Mouse (Mus musculus) fat pad, adult 2 months (tissue): ENCODE results near the gene 1110004F10Rik.
"Not testable (repeated sequence)": the region's sequence is repeated elsewhere in the genome, so short reads cannot be mapped to it uniquely, and the experiment has no call there.

Experiments
- DNase-seq: peaks from one replicate; pipeline ENCODE4 v3.0.0-alpha.2; 2011; ENCODE audit warnings: low read depth, low spot score; ENCODE audit errors: extremely low read depth

1110004F10Rik gene

DNA sequence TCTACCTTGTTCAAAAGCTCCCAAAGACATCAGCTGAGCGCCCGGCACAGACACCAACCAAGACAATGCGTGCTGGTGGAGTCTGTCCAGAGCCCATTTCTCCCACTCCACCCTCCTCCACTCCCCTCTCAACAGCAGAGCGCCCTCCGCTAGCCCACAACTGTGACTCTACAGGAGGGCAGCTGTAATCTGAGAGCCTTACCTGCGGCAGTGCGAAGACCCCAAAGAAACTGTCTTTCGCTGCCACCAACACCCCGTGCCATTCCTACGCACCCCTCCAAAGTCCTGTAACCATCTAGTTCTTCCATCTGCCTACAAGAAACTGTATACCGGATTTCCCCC is at the start of gene 1110004F10Rik:
TSS of gene 1110004F10Rik (plus strand) at position 202 of the 342 bp plus-strand sequence.
- DNase-seq, result no peak

DNA sequence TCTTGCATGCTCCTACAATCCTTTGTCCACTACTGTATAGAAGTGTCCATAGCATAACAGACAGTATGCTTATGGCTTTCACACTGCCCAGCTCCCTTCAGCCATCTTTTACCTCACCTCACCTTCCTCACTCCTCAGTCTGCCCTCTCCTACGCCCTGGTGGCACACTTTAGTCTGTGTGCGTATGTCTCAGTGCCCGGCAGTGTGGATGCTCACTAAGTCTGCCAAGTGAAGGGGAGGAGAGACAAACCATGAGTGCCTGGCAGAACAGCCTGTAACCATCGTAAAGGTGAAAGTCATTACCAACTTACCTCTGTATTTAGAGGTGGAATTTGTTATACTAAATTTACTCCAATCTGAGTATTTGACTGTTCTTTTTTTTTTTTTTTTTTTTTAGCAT is 36.5 kb upstream of the 1110004F10Rik start:
- no peak for DNase-seq

GRCm38 (mm10) chr7:116029991-116030390 is 9.2 kb upstream of the 1110004F10Rik start:
- DNase-seq, result no peak

DNA sequence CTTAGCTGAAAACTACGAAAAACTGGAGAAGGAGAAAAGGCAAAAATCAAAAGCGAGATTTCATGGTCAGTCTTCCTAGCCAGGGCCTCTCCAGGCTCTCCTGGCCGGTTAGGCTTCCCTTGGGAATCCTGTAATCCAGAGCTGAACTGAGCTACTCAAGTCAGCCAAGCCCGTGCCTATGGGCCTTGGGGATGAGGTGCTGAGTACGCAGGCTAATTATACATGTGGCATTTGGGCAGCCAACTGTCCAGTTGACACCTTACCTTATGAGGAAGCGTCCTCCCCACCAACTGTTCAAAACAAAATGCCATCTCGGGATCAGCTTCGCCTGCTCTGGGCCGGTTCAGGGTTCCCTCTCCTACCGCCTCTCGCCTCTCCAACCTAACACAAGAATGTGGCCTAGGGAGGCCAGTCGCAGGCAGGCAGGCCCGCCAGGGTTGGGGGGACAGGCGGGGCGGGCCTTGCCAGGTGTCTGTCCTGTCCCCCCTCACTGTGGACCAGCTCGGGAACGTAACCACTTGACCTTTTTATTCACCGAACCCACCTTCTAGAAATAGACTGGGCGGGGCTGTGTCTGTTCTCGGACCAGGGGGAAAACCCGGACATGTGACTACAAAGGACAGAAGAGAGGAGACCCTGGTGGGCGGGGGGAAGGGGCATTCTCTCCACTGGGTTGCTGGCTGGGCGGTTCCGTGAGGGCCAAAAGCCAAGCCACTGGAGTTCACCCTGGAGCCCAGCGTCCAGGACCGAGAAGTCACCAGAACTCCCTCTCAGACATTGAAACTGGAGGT is 8.4 kb upstream of the 1110004F10Rik start:
- no peak for DNase-seq

- DNase-seq, result no peak
Measured at GRCm38 (mm10) chr7:116031388-116031717, 7.8 kb upstream of the 1110004F10Rik start.

GRCm38 (mm10) chr7:116031718-116032595 is 7.2 kb upstream of the 1110004F10Rik start:
- DNase-seq, result no peak

DNA sequence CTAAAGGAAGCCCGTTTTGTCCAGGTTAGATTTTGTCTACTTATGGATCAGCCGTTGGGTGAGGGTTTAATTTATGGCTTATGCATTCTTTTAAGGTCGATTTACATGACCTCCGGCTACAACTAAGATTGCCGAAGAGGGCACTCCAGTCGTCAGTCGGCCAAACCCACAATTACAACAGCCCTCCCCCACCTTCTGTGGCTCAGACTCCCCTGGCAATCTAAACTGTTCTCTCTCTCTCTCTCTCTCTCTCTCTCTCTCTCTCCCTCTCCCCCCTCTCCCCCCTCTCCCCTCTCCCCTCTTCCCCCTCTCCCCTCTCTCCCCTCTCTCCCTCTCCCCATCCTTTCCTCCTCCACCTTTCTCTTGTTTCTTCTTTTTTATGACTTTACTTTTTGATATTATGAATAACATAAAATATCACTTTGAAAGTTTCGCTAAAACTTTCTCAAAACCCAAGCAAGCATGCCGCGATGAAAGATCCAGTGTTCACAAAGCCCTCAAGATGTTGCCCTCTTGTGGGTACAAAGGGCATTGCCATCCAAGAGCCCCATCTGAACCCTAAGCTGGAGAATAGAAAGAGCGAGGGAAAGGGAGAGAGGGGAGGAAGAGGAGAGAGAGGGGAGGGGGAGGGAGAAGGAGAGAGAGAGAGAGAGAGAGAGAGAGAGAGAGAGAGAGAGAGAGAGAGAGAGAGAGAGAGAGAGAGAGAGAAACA is 6.4 kb upstream of the 1110004F10Rik start:
- DNase-seq, result no peak

- no peak for DNase-seq
Measured at GRCm38 (mm10) chr7:116033371-116034241, 5.6 kb upstream of the 1110004F10Rik start.

GRCm38 (mm10) chr7:116034282-116034758 is 4.9 kb upstream of the 1110004F10Rik start:
- DNase-seq, result no peak

GRCm38 (mm10) chr7:116035504-116035903 is 3.7 kb upstream of the 1110004F10Rik start:
- DNase-seq, result no peak

GRCm38 (mm10) chr7:116036591-116037555 is 2.3 kb upstream of the 1110004F10Rik start:
- no peak for DNase-seq

GRCm38 (mm10) chr7:116038024-116038423 is 1.2 kb upstream of the 1110004F10Rik start:
- no peak for DNase-seq

DNA sequence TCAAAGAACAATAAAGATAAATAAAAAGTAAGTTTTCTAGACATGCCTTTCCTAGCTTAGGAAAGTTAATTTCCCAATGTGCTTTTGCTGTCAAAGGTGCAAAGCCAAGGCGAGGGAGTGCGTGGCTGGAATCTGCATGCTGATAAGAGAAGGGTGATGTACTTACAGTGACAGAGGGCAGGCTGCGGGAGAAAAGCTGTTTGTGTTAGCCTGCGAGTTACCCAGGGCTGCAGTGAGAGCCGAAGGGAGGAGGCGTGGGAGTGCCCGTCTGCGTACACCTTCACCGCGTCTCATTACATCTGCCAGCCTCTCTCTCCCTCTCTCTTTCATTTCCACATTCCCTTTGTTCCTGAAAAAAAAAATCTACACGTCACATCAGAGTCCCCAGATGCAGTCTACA is 686 bp upstream of the 1110004F10Rik start, which contains the start of gene Sox6:
TSS of gene Sox6 (minus strand) at position 286 of the 400 bp plus-strand sequence.
- no peak for DNase-seq

DNA sequence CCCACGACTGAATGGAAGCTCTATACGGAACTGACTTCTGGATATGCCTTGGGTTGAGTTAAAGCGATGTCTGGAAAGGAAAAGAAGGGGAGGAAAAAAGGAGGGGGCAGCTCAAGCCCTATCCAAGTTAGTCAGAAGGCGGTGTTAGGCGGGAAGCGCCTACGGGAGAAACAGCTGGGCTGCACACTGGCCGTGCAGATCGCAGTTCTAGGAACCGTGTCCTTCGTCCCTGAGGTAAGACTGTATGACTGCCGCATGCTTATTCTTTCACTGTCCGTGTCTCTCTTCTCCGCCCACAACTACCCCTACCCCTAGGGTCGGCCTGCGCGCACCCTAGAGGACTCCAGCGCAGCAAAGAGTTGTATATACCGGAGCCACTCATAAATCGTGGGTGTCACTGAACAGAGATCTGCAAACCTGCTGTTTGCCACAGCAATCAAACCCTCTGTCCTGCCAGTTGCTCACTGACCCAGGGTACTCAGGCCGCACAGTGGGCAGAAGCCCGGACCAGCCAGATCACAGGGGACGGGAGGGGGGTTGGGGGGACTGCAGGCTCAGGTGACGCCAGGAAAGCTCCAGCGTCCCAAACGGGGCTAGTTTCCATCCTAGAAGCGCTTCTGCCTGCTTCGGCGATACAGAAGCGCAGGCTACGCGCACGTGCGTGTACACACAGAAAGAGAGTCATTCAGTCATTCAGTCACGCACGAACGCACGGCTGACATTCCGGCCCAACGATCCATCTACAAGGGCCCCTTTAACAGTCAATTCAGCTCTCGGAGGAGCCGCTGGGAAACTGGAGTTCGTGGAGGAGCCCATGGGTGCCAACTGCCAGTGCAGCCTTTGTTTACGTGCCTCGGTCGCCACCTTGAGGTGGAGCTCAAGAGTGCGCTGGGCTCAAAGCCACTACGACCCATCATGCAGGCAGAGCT is 605 bp downstream of the 1110004F10Rik start:
- no peak for DNase-seq

DNA sequence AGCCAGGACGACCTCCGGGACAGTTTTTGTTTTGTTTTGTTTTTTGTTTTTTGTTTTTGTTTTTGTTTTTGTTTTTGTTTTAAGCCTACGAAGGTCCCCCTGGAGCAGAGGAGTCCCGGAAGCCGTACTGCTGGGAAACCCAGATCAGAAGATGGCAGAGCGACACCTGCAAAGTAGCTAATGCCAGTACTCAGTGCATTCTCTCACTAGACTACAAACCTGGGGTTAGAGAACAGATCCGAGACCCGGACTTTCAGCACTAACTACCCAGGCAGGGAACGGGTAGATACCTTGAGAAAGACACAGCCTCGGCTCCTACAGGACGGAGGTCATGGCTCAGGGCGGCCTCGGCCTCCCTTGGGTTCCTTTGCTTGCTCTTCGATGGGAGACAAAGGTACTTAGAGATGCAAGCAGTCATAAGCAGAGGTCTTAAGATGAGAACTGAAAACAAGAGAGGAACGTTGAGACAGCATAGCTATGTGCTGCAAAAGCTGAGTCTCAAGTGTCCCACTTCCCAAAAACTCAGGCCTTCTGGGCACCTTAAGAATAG is 1.3 kb downstream of the 1110004F10Rik start:
- DNase-seq, result no peak

DNA sequence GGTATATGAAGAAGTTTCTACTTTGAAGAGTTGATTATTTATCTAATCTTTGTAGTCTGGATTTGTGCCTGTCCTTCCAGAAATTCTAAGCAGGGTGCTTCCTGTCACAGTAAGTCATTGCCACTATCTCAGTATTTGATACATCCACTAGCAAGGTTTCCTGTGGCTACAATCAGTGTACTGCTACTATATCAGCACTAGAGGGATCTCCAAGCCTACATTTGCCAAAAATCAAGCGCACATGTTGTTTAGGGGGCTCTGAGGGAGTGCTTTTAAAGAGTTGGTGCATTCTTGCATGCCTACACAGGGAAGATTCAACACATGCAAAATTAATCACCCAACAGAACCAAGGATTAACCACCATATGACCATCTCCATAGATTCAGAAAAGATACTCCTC is 21.5 kb downstream of the 1110004F10Rik start:
- no peak for DNase-seq

- not testable (repeated sequence) for DNase-seq
Measured at GRCm38 (mm10) chr7:116084366-116084765, 45.2 kb downstream of the 1110004F10Rik start, which contains the start of gene Gm4353. TSS of gene Gm4353 (minus strand) at chr7:116084635.
